Mouse (Mus musculus) limb, embryonic 12.5 days (tissue): ENCODE measurements around the gene Hsd17b1. TPM values are rescaled to one million over a fixed set of nuclear protein-coding genes. Genes with fewer than 3 reads are reported as not detected.

Experiments used
- ATAC-seq: fragments of 200-750 bp; cut with Nextera tagmentation; 2 replicates; pipeline ENCODE4 v1.8.0; 2017; ENCODE audit warnings: low read depth, moderate TSS enrichment; ENCODE audit not compliant: insufficient number of reproducible peaks, insufficient read depth, low FRiP score, low TSS enrichment
- H3K27ac ChIP-seq: fragments of 300-500 bp; sonication (generic); 2 replicates; pipeline ENCODE4 v1.5.1; 2016; ENCODE audit warnings: mild to moderate bottlenecking, moderate library complexity
- H3K27me3 ChIP-seq: fragments of 300-500 bp; sonication (generic); 2 replicates; pipeline ENCODE4 v1.6.1; 2016; ENCODE audit warnings: mild to moderate bottlenecking, moderate library complexity
- H3K36me3 ChIP-seq: fragments of 300-500 bp; sonication (generic); 2 replicates; pipeline ENCODE4 v1.6.1; 2016; ENCODE audit warnings: mild to moderate bottlenecking, moderate library complexity
- H3K4me1 ChIP-seq: fragments of 300-500 bp; sonication (generic); replicated peaks from 2 replicates; pipeline ENCODE4 v1.6.1; 2016
- H3K4me2 ChIP-seq: fragments of 300-500 bp; sonication (generic); 2 replicates; pipeline ENCODE4 v1.6.1; 2016; ENCODE audit warnings: mild to moderate bottlenecking, moderate library complexity
- H3K4me3 ChIP-seq: fragments of 300-500 bp; sonication (generic); replicated peaks from 2 replicates; pipeline ENCODE4 v1.5.1; 2016; ENCODE audit warnings: mild to moderate bottlenecking
- H3K9ac ChIP-seq: fragments of 300-500 bp; sonication (generic); replicated peaks from 2 replicates; pipeline ENCODE4 v1.6.1; 2016; ENCODE audit warnings: mild to moderate bottlenecking, moderate library complexity
- H3K9me3 ChIP-seq: fragments of 300-500 bp; sonication (generic); 2 replicates; pipeline ENCODE4 v1.6.1; 2016; ENCODE audit warnings: mild to moderate bottlenecking, moderate library complexity
- WGBS: fragments of 180-500 bp; shearing (Covaris S2); methylation state at CpG from one replicate; pipeline ENCODE4 v1.1.7; 2016; 5-methylcytosine and 5-hydroxymethylcytosine counted together
- polyA plus RNA-seq: library from polyadenylated mRNA; unstranded; fragments of >200 nt; fragmentation: Nextera tagmentation; extraction: Ambion mirVana; gene quantifications from 2 replicates; pipeline ENCODE4 v1.2.1, GENCODE M21; 2016

The Hsd17b1 gene
- not detected in 2 replicates for polyA plus RNA-seq

DNA sequence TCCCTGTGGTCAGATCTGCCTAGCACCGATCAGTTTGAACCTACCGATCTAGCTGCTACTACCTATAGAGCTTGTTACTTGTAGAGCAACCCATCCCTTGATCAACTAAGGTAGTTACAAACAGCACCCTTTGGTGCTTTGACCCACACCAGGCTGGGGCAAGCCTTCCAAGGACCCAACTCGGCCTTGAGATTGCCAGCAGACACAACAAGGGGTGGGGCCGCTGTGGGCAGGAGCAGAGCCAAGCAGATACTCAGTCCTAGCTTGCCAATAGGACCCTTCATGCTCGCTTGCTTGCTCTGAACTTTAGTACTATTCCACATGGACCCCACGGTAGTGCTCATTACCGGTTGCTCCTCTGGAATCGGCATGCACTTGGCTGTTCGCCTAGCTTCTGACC, at the start of gene Hsd17b1:
Gene Hsd17b1 (plus strand): TSS at position 291 of the 400 bp plus-strand sequence.
- 71% methylated on average over 9 of the region's 9 CpGs for WGBS

DNA sequence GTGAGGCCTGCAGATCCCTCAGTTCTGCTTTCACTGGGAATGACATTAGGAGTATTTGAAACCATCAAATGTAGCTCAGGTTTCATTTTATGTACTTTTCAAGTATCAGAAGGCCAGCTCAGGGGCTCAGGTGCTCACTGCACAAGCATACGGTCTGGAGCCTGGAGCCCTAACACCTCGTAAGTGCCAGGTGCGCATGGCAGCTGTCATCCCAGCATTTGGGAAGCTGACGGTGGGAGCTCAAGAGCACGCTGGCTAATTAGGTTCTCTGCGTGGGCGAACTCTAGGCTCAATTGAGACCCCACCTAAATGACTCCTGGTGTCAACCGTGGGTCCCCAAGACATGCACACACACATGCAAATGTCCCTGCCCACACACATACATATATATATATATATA, 48.9 kb upstream of the Hsd17b1 start:
- Histone ChIP-seq H3K27ac (no peak overlapping the region), H3K4me2 (no peak overlapping the region), H3K4me3 (no peak overlapping the region), H3K4me1 (peaks cover 3% of the 10 kb centered on the region; the same call in 1 of the 2 replicates), H3K9me3 (no peaks in the 10 kb centered on the region), H3K27me3 (no peaks in the 10 kb centered on the region), H3K36me3 (peaks cover 71% of the 10 kb centered on the region), H3K9ac (peak overlapping the region; percentile 4; the same call in 1 of the 2 replicates)
- WGBS, result 74% methylated on average over 8 of the region's 8 CpGs
- peak; percentile 42; the same call in 1 of the 2 replicates for ATAC-seq

More for the DNA sequence above, at the start of gene Hsd17b1:
- peaks cover 8% of the 10 kb centered on the region for H3K4me1 ChIP-seq
- H3K4me2 ChIP-seq, result no peak within 1 kb of the TSS; the same call in 1 of the 2 replicates
- H3K9me3 ChIP-seq, result no peaks in the 10 kb centered on the region
- H3K27ac ChIP-seq, result no peak within 1 kb of the TSS
- 0 out of 2 replicates have a peak within 1 kb of the TSS, but pooled peaks have one; percentile 16 for H3K4me3 ChIP-seq
- no peak for ATAC-seq
- H3K9ac ChIP-seq, result no peak within 1 kb of the TSS
- peaks cover 69% of the 10 kb centered on the region for H3K27me3 ChIP-seq
- H3K36me3 ChIP-seq, result no peaks in the 10 kb centered on the region

DNA sequence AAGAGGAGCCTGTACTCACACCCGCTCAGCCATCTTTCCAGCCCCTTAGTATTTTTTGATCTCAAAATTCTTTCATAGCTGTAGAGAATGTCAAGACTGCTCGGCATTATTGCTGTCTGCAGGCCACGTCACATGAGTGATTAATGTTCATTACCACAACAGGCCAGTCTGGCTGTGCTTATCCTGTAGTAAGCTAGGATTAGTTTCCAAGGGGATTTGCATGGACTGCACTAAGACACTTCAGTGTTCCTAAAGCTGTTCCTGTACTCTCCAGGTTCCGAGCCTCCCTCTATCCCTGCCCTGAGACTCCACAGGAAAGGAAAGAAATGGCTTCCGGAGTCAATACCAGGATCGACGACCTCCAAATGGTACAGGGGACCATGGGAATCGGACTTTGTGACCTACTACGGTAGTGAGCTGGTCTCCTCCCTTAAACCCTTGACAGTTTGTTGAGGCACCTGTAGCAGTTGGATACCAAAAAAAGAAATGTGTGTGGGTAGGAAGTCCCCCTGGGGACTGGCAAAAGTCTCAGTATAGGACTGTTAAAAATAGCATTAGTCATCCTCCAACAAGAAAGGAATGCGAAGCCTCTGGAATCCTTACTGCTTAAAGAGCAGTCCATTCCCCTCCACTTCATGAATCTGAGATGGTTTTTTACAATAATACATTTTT, 47.9 kb upstream of the Hsd17b1 start:
- 81% methylated on average over 10 of the region's 10 CpGs for WGBS
- peaks cover 76% of the 10 kb centered on the region for H3K36me3 ChIP-seq
- H3K4me3 ChIP-seq, result no peak overlapping the region
- H3K27ac ChIP-seq, result 0 out of 2 replicates have a peak overlapping the region, but pooled peaks have one; percentile 19
- no peak for ATAC-seq
- H3K9me3 ChIP-seq, result no peaks in the 10 kb centered on the region
- H3K9ac ChIP-seq, result no peak overlapping the region
- H3K27me3 ChIP-seq, result no peaks in the 10 kb centered on the region
- H3K4me2 ChIP-seq, result no peak overlapping the region
- H3K4me1 ChIP-seq, result peaks cover 3% of the 10 kb centered on the region; the same call in 1 of the 2 replicates

DNA sequence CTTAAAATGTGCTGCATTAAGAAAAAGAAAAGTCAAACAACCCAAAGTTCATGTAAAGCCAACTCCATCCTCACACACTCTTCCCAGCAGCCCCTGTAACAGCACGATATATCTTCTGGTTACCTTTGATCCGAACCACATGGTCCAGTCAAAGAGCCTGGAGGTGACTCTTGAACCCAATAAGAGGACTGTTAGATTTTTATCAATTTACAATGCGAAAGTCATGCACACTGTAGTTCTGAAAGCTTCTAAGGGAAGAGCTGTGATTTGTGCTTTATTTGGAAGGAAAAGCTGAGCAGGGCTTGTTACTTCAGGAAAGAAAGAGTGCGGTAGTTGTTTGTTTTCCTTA, 47.4 kb upstream of the Hsd17b1 start:
- Histone ChIP-seq H3K9me3 (no peaks in the 10 kb centered on the region), H3K9ac (no peak overlapping the region), H3K4me1 (peaks cover 3% of the 10 kb centered on the region; the same call in 1 of the 2 replicates), H3K27ac (peak overlapping the region; percentile 35; the same call in 1 of the 2 replicates), H3K27me3 (no peaks in the 10 kb centered on the region), H3K4me3 (no peak overlapping the region), H3K36me3 (peaks cover 73% of the 10 kb centered on the region), H3K4me2 (no peak overlapping the region)
- no peak for ATAC-seq
- WGBS, result 92% methylated on average over 4 of the region's 4 CpGs

DNA sequence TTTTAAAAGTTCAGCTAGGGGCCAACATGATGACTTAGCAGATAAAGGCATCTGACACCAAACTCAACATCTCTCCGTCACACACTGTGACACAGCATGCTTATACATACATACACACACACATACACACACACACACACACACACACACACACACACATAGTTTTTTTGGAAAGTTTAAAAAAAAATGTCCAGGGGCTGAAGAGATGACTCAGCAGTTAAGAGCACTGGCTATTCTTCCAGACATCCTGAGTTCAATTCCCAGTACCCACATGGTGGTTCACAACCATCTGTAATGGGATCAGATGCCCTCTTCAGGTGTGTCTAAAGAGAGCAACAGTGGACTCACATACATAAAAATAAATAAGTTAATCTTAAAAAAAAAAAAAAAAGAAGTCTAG, 46.7 kb upstream of the Hsd17b1 start:
- Histone ChIP-seq H3K9me3 (no peaks in the 10 kb centered on the region), H3K27ac (no peak overlapping the region), H3K36me3 (peaks cover 70% of the 10 kb centered on the region), H3K27me3 (no peaks in the 10 kb centered on the region), H3K4me2 (no peak overlapping the region), H3K9ac (no peak overlapping the region), H3K4me1 (peaks cover 3% of the 10 kb centered on the region; the same call in 1 of the 2 replicates), H3K4me3 (no peak overlapping the region)
- 92% methylated on average over 1 of the region's 1 CpGs for WGBS
- ATAC-seq, result no peak

DNA sequence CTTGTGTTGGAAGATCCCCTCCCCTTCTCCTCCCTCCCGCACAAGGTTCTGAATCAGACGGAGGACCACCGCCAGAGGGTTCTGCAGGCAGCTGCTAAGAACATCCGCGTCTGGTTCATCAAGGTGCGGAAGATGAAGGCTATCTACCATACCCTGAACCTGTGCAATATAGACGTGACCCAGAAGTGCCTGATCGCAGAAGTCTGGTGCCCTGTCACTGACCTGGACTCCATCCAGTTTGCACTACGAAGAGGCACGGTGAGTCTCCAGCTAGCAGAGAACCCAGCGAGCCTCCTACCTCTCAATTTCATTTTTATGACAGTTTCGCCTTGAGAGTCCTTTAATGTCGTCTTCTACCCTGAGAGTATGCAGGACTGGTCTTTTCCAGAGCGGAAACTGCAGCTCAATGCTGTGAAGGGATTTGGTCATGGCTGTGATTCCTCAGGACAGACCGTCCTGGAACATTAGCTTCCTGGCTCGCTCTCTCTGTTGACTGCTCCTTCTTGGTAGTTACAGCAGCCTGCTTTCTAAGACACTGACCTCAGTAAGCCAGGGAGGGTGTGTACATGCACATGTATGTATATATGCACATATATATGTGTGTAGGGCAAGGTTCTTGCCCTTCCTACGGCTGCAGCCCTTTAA, 44.2 kb upstream of the Hsd17b1 start:
- Histone ChIP-seq H3K4me1 (peaks cover 2% of the 10 kb centered on the region; the same call in 1 of the 2 replicates), H3K27ac (no peak overlapping the region), H3K4me3 (no peak overlapping the region), H3K9ac (no peak overlapping the region), H3K9me3 (no peaks in the 10 kb centered on the region), H3K36me3 (peaks cover 72% of the 10 kb centered on the region), H3K27me3 (no peaks in the 10 kb centered on the region), H3K4me2 (no peak overlapping the region)
- no peak for ATAC-seq
- 90% methylated on average over 17 of the region's 17 CpGs for WGBS

DNA sequence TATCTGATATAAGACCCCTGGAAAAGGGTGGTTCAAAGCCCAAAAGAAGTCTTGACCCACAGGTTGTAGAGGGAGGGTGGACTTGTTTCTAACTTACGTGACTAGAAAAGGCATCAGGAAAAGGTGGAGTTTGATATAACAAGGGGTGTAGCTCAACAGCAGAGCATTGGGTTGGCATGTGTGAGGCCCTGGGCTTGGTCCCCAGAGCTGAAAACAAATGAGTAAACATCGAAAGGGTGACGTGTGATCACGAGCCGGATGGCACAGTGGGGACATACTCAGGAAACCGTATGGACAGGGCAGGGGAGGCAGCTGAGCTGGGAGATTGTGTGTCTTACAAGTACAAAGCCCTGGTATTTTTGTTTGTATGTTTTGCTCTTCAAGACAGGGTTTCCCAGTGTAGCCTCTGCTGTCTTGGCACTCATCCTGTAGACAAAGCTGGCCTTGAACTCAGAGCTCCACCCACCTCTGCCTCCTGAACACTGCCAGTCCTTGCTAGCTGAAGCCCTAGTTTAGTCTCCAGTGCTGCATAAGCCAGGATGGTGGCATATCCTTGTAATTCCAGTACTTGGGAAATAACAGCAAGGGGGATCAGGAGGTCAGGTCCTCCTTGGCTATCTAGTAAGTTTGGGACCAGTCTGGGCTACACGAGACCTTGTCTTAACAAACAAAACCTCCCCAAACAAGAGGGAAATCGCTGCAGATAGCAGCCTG, 43.4 kb upstream of the Hsd17b1 start:
- Histone ChIP-seq H3K27ac (no peak overlapping the region), H3K36me3 (peaks cover 75% of the 10 kb centered on the region), H3K9me3 (no peaks in the 10 kb centered on the region), H3K4me3 (no peak overlapping the region), H3K9ac (no peak overlapping the region), H3K4me2 (no peak overlapping the region), H3K4me1 (no peaks in the 10 kb centered on the region), H3K27me3 (no peaks in the 10 kb centered on the region)
- WGBS, result 92% methylated on average over 8 of the region's 8 CpGs
- ATAC-seq, result no peak

DNA sequence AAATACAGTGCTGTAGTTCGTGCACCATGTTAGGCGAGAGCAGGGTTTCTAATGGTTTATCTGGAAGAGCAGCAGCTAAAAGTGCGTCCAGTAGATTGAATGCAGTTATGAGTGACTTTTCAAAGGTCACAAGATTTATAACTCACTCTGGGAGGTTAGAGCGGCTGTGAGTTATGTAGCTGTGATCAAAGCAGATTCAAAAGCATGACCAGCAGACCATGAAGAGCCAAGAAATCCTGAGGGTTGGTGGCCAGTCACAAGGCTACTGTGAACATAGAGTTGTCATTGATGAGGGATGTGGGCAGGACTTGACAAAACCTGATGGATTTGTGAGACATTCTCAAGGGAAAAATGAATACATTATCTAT, 42.9 kb upstream of the Hsd17b1 start:
- WGBS, result 85% methylated on average over 4 of the region's 4 CpGs
- no peaks in the 10 kb centered on the region for H3K9me3 ChIP-seq
- H3K4me2 ChIP-seq, result no peak overlapping the region
- no peaks in the 10 kb centered on the region for H3K4me1 ChIP-seq
- H3K36me3 ChIP-seq, result peaks cover 78% of the 10 kb centered on the region
- no peak overlapping the region for H3K27ac ChIP-seq
- H3K4me3 ChIP-seq, result no peak overlapping the region
- ATAC-seq, result no peak
- no peak overlapping the region for H3K9ac ChIP-seq
- no peaks in the 10 kb centered on the region for H3K27me3 ChIP-seq

DNA sequence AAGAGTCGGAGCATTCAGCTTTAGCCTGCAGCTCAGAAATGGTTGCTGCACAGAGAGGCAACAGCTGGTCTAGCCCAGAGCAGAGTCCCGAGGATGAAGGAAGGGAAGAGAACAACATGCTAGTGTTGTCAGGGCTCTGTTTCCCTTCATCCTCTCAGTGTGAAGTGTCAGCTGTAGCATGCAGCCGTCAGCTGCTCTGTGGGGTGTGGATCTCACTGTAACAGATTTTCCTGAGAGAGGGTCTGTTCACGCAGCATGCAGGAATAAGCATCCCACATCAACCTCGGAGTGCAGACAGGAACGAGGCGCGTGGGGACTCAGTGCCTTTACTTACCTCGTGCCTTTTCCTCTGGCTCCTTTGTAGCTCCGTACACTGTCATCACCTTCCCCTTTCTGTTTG, 40.4 kb upstream of the Hsd17b1 start:
- H3K27ac ChIP-seq, result no peak overlapping the region
- ATAC-seq, result no peak
- no peaks in the 10 kb centered on the region for H3K9me3 ChIP-seq
- no peaks in the 10 kb centered on the region for H3K27me3 ChIP-seq
- 85% methylated on average over 10 of the region's 10 CpGs for WGBS
- H3K4me2 ChIP-seq, result no peak overlapping the region
- H3K4me3 ChIP-seq, result no peak overlapping the region
- H3K4me1 ChIP-seq, result no peaks in the 10 kb centered on the region
- H3K36me3 ChIP-seq, result peaks cover 87% of the 10 kb centered on the region
- no peak overlapping the region for H3K9ac ChIP-seq

DNA sequence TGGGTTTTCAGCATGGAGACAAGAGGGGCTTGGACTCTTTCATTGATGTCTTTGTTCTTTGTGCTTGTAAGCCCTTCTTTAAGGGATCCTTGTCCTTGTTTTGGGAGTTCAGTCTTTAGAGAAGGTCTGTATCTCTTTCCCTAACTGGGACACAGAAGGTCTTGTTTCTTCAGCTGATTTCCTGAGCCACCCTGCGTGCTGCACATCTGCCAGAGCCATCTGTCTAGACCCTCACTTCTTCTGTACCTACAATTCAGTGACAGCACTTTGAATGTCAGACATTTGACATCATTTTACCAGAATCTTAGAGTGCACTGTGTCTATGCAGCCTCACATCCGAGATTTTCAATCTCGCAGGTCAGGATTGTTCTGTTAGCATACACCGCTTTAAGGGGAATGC, 32.4 kb upstream of the Hsd17b1 start:
- Histone ChIP-seq H3K4me2 (no peak overlapping the region), H3K4me1 (no peaks in the 10 kb centered on the region), H3K9me3 (no peaks in the 10 kb centered on the region), H3K9ac (no peak overlapping the region), H3K27me3 (no peaks in the 10 kb centered on the region), H3K4me3 (no peak overlapping the region), H3K27ac (no peak overlapping the region), H3K36me3 (peaks cover 97% of the 10 kb centered on the region)
- ATAC-seq, result no peak
- WGBS, result 89% methylated on average over 4 of the region's 4 CpGs

DNA sequence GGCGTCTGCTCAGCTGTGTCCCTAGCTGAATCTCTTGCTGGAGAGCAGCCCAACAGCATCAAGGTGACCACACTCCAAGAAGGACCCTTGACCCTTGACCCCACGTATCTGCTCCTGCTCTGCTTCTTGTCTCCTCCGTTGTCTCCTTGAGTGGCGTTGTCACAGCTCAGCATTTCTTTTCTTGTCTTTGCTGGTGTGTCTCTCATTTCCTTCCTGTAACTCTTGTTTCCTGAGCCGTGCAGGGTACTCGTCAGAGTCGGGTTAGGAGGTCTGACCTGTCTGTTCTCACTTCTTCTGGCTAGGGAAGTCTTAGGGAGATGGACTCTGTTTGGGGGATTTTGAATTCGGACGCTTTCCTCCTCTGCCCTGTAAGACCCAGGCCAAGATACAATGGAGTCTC, 31.8 kb upstream of the Hsd17b1 start:
- no peak overlapping the region for H3K27ac ChIP-seq
- H3K4me3 ChIP-seq, result no peak overlapping the region
- WGBS, result 72% methylated on average over 9 of the region's 9 CpGs
- no peaks in the 10 kb centered on the region for H3K9me3 ChIP-seq
- no peaks in the 10 kb centered on the region for H3K27me3 ChIP-seq
- H3K9ac ChIP-seq, result no peak overlapping the region
- no peaks in the 10 kb centered on the region for H3K4me1 ChIP-seq
- no peak for ATAC-seq
- peaks cover 95% of the 10 kb centered on the region for H3K36me3 ChIP-seq
- H3K4me2 ChIP-seq, result no peak overlapping the region
